ENCODE assay signal across 18 mouse cellular contexts in the genomic region with DNA sequence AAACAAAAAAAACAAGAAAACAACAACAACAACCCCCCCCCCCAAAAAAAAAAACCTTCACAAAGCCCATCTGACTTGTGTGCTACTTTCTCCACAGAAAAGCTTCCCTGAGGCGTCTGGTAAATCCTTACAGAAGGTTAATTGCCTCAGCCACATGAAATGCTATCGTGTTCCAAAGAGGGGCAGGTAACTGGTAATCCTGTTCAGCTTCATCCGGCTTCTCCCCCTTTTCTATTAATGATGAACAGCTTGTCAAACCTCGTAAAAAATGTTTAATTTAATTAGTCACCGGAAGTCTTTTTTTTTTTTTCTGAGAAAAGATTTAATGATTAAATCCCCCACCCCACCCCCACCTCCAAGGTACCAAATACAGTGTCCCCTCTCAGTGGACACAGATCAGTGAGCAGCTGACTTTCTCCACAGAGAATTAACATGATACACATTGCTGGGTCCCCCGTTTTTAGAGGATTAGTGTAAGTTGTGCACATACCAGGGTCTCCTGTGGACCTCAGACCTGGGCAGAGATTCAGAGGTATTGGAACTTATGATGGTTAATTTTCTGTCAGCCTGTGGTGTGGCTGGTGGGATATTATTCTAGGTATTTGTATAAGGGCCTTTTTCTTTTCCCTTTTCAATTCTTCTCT.
"Had no signal": no experiment of that assay in that cellular context is flagged by ENCODE, and none has a peak within 500 bp of the region (broad histone marks: within the 10 kb centered on the region; RNA-seq: fewer than 3 reads in every experiment).

No protein-coding gene starts in this region.

- H3K27ac ChIP-seq: left cerebral cortex, adult 2 months; liver, embryonic 14.5 days; macrophage; midbrain, embryonic 12.5 days; midbrain, embryonic 15.5 days; neural tube, embryonic 12.5 days; neural tube, embryonic 15.5 days had no signal

- DNase-seq: layer of hippocampus, postnatal 36 days; liver, postnatal 0 days; lung, embryonic 14.5 days; retina, postnatal 1 day; right cerebral cortex, postnatal 25 days; spleen, adult 18-20 months; thymus, adult 18-20 months; thymus, postnatal 36 days had no signal

- H3K27me3 ChIP-seq: midbrain, embryonic 12.5 days; midbrain, embryonic 15.5 days; neural tube, embryonic 12.5 days; neural tube, embryonic 15.5 days had no signal

- H3K9ac ChIP-seq: liver, embryonic 14.5 days; liver, postnatal 0 days; lung, embryonic 14.5 days; midbrain, embryonic 12.5 days; midbrain, embryonic 15.5 days; neural tube, embryonic 12.5 days; neural tube, embryonic 15.5 days had no signal

- H3K4me2 ChIP-seq: liver, embryonic 11.5 days; lung, embryonic 14.5 days; midbrain, embryonic 12.5 days; midbrain, embryonic 15.5 days; neural tube, embryonic 12.5 days; neural tube, embryonic 15.5 days had no signal

- H3K4me3 ChIP-seq: left cerebral cortex, adult 2 months; midbrain, embryonic 12.5 days; midbrain, embryonic 15.5 days; neural tube, embryonic 12.5 days; neural tube, embryonic 15.5 days had no signal

- ATAC-seq: intestine, postnatal 0 days; liver, postnatal 0 days; lung, postnatal 0 days; midbrain, embryonic 15.5 days had no signal

- H3K36me3 ChIP-seq: midbrain, embryonic 12.5 days; midbrain, embryonic 15.5 days; neural tube, embryonic 12.5 days; neural tube, embryonic 15.5 days had no signal

- H3K9me3 ChIP-seq: midbrain, embryonic 12.5 days; midbrain, embryonic 15.5 days; neural tube, embryonic 12.5 days; neural tube, embryonic 15.5 days had no signal

- H3K4me1 ChIP-seq: midbrain, embryonic 12.5 days; midbrain, embryonic 15.5 days; neural tube, embryonic 12.5 days; neural tube, embryonic 15.5 days had no signal
